Mouse (Mus musculus) 416B (cell line): Measurements from ENCODE around the gene 1700007K13Rik.
"Not testable (repeated sequence)": the region's sequence is repeated elsewhere in the genome, so short reads cannot be mapped to it uniquely, and the experiment has no call there.

Experiments used
- DNase-seq: peaks from one replicate; pipeline ENCODE4 v3.0.0; 2011; ENCODE audit warnings: low read depth

Gene 1700007K13Rik

DNA sequence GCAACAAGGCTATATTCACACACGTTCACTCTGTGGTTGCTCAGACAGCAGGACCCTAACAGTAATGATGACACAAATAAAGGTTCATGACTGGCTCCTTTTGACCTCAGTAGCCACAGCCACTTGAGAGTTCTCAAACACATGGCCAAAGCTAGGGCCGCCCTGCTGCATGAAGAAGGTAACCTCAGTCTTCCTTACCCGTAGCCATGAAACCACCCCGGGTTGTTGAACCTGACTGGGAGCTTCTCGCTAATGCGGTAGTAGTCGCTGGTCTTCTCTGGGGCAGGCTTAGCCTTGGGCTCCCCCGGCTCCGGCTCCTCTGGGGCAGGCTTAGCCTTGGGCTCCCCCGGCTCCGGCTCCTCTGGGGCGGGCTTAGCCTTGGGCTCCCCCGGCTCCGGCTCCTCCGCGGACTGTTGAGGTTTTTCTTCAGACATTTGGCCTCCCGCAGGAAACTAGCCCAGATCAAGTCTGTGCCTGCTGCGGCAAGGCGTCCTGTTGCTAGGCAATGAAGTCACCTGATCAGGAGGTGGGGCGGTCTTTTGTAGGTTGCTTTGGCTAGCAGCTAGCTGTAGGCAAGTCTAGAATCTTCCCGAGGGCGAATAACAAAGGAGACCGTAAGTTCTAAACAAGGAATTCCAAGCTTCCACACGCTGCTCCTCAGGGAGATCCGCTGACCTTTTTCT is at the start of gene 1700007K13Rik:
Gene 1700007K13Rik, minus strand, starts transcription at position 497 of the 683 bp plus-strand sequence.
- DNase-seq = peak; percentile 88

DNA sequence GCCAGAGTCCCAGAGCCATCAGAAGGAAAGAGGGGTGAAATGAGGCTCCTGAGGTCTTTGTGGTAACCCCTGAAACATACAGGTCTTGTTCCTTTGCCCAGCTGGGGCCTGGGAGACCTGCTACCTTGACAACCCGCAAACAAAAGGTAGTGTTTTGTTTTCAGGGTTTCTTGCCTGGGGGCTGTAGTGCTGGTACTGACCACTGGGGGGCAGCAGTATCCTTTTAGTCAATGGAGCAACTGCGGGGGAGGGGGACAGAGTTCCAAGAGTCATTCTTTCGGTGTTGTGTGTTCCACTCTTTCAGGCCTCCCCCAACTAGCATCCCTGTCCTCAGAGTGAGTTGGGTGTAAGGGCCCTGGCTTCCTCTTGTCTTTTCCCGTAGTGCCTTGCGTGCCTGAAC is 48.4 kb upstream of the 1700007K13Rik start:
- DNase-seq = peak; percentile 75

DNA sequence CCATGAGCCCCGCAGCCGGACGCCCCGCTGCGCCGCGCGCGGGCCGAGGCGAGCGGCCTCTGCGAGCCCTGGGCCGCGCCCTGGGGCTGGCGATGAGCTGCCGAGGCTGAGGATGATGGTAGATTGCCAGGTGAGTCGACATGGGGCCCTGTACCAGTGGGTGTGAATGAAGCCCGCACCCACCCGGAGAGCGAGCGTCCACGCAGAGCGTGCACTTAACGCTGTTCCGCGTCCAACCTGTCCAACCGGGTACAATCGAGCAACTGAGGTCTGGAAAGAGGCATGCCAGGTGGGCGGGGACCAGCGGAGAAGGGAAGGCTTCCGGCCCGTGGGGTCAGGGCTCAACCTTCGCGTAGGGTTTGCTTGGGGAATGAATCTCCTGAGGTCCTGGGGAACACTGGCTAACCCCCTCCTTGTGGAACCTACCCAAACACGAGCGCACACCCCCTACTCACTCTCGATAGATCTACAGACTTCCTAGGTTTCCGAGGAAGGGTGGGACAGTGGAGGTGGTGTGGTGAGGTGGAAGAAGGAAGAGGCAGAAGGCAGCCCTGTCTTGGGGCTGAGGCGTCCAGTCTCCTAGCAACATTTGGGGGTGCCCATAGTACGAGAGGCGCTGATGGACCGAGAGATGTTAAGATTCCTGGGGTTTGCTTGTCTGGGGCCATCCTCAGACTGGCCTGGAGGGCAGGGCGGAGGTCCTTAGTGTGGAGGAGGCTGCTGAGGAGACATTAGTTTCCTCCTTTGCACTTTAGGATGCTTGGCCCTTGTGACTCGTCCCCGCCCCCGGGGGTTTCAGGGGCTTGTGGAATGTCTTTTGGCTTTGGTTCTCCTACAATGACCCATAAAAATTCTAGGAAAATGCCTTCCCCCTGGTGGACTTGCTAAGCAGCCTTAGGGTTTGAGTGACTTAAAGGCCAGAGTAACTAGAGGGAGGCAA is 47.6 kb upstream of the 1700007K13Rik start:
- no peak for DNase-seq

DNA sequence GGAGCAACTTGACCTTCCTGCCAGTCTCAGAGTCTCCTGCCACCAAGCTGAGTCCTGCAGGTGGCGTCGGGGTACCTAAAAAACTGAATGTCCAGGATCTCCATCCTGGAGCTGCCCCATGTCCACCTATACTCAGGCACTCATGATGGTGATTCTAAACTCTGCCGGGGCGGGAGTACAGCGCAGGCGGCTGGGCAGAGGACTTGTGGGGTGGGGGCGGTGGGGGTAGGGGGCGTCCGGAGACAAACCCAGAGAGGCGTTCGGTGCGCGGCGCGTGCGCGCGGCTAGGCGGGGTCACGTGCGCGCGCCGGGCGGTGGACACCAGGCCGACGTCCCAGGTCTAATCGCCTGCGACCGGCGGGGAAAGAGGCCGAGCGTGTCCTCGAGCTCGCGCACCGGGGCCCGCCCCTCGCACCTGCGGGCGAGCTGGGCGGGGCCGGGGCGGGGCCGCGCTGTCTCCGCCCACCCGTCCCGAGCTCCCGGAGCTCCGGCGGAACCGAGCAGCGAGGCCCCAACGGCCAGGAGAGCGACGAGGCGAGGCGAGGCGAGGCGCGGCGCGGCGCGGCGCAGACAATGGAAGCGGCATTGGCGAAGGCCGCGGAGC is 46.8 kb upstream of the 1700007K13Rik start, which contains the start of gene Ralgds:
Gene Ralgds, plus strand, starts transcription at position 328 of the 604 bp plus-strand sequence.
- DNase-seq = peak; percentile 30

DNA sequence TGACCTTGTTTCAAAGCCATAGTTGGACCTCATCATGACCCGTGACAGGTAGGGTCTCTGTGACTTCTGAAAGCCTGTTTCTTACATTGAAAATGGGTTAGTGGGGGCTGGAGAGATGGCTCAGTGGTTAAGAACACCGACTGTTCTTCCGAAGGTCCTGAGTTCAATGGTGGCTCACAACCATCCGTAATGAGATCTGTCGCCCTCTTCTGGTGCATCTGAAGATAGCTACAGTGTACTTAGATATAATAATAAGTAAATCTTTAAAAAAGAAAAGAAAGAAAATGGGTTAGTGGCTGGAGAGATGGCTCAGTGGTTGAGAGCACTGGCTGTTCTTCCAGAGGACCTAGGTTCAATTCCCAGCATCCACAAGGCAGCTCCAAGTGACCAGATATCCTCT is 45.5 kb upstream of the 1700007K13Rik start:
- not testable (repeated sequence) for DNase-seq

DNA sequence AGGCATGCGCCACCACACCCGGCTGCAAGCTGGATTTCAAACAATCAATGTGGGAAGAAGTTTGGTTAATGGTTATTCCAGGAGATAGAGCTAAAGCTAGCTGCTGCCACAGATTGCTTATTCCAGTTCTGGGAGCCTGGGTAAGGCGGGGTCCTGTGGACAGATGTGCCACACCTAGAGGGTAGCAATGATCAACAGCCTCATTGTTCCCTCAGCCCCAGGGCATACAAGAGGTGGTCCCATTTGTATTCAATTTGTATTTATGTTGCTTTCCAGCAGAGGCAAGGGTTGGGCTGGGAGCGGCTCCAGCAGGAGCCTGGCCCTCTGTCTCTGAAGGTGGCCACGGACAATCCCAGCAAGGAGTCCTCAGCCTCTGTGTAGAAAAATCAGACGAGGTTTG is 40.2 kb upstream of the 1700007K13Rik start:
- no peak for DNase-seq

DNA sequence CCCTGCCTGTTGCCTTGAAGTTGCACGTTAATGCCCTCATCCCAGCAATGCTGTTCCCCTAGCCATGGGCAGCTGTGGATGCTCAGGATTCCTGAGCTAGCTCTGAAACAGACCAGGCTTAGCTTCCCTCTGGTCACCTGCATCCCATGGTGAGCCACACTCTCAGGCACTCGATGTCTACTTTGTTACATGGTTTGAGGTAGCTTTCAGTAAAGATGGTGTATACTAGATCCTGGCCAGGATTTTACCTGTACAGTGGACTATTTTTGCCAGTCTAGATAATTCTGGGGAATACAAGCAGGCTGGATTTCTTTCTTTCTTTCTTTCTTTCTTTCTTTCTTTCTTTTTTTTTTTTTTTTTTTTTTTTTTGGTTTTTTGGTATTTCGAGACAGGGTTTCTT is 39.7 kb upstream of the 1700007K13Rik start, which contains the start of gene Gm10134:
Gene Gm10134, plus strand, starts transcription at position 301 of the 400 bp plus-strand sequence.
- no peak for DNase-seq

DNA sequence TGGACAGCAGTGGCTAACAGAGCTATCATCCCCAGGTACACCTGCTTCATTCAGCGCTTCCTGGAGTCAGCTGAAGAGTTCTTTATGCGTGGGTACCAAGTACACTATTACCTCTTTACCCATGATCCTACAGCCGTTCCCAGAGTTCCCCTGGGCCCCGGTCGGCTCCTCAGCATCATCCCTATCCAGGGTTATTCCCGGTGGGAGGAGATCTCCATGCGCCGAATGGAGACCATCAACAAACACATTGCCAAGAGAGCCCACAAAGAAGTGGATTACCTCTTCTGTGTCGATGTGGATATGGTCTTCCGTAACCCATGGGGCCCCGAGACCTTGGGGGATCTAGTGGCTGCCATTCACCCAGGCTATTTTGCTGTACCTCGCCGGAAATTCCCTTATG is 38.5 kb upstream of the 1700007K13Rik start:
- no peak for DNase-seq

DNA sequence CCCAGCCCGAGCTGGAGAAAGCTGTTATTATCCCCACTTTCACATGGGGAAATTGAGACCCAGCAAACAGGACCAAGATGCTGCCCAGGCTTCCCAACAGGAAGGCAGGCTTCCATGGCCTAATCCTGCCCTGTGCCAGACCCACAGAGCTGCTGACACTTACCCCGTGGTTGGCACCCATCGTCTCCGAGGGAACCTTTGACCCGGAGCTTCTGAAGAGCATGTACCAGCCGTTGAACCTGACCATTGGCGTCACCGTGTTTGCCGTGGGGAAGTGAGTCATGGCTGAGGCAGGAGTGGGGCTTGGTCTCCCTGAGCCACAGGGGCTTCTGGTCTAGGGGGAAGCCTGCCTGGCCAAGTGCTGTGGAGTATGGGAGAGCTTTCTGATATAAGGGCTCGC is 36.9 kb upstream of the 1700007K13Rik start:
- DNase-seq = no peak

DNA sequence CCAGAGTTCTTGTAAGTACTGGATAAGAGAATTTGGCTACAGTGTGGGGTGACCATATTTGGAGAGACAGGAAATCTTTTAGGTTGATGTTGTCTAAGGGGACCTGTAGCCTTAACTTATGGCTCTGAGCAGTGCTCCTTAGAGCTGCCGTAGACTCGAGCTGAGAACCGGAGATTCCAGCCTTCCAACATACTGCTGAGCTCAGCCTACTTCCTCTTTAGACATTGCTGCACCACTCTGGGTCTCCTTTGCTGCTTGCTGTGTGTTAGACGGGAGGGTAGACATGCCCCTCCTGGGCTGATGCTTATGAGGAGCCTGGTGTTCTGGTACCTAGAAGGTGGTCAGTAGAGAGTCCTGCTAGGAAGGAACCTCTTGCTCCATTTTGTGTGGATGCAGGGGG is 32.3 kb upstream of the 1700007K13Rik start:
- no peak for DNase-seq

DNA sequence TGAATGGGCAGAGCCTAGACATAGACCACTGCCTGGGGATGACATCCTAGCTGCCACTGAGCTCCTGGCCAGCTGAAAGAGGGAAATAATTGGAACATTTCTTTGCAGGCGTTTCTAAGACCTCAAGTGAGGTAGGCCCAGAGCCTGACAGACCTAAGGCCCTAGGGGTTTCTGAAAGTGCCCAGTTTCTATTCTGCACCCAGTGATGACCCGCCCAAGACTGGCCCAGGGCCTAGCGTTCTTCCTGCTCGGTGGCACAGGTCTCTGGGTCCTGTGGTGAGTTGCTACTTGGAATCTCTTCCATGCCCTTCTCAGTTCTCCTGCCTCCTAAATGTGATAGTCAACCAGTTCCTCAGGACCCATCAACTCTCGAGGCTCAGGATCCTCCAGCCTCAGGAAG is 31.4 kb upstream of the 1700007K13Rik start:
- no peak for DNase-seq

DNA sequence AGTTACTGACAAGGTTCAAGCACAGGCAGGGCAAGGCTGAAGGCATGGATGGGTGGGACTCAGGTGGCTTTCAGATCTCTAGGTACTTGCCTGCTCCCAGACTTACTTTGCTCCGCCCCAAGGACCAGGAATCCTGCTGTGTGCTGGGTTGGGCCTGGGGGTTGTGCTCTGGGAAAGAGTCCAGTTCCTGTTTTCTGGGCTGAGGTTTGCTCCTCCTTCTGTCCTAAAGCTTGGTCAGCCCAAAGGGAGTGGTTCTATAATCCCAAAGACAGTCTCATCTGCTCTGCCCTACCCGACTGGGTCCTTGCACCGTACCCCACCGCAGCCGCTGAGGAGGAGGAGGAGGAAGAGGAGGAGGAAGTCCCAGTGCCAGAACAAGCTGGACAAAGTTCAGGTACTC is 30.5 kb upstream of the 1700007K13Rik start, which contains the start of gene Gbgt1:
Gene Gbgt1, plus strand, starts transcription at position 221 of the 400 bp plus-strand sequence.
- no peak for DNase-seq

DNA sequence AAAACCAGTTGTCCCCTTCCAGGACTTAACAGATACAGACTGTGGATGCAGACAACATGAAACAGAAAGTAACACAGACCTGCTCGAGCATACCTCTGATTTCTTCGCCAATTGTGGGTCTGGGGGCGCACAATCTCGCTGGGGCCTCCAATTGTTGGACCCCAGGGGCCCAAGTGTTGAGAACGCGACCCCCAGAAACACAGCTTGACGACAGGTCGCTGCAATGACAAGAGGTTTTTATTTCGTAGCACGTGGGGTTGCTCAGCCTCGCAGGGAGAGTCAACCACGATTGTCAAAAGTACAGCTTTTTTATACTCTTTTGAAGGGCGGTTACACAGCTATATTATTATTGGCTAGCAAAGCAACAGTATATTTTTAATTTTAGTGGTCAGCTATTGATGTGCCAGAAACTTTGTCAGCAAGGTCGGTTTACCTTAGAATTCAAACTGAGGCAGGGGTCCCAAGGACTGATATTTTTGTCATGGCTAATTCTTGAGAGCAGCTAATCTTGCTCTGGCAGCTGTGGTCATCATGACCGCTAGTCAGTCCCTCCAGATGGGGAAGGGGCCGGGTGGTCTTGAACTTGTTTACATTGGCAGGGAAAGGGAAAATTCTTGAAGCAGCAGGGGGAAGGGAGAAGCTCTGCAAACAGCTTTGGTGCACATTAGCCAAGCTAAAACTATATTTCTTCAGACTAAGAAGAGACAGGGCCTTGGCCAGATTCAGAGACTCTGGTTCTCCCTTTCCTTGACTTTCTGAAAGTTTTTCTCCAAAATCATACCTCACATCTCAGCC is 29.9 kb upstream of the 1700007K13Rik start:
- no peak for DNase-seq

DNA sequence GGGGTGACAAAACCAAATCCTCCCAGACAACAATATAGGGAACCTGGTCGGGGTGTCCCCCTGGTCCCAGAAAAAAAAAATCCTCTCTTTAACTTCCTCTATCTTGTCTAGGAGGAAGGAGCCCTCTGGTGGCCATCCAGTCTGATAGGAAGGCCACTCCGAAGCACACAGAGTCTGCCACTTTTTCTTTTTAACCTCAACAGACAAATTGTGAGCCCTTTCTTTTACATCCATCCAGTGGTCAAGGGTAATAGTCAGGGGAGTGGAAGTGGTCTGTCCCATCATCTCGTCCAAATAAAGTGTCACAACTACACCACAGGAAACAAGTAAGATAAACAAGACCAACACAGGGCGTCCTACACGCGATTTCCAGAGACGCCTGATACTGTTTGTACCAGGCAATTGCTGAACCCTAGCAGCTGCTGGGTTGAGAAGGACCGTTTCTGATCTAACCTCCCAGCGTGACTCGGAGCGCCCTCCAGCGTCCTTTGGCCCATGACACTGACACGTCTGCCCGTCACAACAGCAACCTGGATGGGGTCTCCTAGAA is 29.1 kb upstream of the 1700007K13Rik start:
- peak; percentile 82 for DNase-seq

DNA sequence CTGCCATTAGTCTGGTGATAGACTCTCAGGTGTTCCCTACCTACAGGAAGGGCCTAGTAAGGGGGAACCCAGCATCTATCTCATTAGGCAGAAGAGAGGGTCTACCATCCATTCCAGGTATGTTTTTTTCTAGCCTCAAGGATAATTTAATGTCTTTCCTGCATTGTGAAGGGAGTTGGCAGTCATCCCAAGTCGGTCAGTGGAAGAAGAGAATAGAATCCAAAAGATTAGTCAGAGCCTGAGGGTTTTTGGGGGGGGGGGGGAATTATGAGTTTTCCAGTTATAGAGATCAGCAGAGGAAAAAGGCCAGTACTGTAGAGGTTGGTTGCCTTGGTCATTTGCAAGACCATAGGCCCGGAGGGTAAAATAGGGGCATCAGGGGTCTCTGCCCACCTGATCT is 28.4 kb upstream of the 1700007K13Rik start:
- DNase-seq = no peak

DNA sequence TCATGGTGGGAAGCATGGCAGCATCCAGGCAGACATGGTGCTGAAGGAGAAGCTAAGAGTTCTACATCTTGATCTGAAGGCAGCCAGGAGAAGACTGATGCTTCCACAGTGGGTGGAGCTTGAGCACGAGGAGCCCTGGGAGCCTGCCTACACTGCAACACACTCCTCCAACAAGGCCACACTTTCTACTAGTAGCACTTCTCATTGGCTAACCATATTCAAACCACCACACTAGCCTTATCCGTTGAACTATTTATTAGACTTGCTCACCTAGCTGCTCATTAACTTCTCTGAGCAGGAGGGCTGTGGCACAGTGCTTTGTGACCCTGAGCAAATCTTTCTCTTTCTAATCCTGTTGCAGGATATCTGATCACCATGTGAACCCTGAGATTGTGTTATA is 17.7 kb upstream of the 1700007K13Rik start:
- DNase-seq = no peak

DNA sequence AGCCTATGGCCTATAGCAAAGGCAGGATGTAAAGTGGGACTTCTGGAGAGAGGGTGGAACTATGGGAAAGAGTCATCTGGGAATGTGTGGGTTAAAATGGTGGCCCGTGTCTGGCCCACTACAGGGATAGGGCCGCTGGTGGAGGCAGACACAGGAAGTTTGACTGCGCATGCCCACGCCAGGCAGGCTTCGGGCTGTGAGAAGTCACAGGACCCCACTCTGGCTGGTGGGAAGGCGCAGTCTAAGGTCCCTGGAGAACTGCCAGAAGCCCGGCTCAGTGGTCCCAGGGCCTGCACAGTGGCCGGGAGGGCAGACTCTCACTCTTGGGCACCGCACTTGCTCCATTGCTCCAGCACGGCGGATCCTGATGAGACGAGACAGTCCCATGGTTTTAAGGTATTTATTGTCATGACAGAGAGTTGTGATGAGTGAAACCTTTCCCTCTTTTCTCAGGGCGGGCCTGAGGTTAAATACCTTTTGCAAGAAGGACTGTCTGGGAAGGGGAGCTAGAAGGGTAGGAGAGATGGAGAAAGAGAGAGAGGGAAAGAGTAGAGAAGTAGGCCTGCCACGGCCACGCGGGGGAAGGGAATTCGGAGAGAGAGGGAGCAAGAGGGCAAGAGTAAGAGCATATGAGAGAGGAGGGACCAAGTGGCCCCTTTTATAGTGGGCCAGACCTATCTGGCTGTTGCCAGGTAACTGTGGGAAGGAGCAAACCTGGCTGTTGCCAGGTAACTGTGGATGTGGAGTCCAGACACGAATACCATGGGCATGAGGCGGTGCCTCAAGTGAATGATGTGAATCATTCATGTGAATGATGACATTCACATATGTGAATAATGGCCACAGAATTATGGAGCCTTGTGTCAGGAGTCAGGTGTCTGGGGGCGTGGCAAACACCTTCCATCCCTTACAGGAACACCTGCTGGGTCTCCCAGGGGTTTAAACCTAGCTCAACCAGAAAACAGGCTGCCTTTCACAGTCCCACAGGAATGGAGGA is 13.4 kb upstream of the 1700007K13Rik start:
- no peak for DNase-seq

DNA sequence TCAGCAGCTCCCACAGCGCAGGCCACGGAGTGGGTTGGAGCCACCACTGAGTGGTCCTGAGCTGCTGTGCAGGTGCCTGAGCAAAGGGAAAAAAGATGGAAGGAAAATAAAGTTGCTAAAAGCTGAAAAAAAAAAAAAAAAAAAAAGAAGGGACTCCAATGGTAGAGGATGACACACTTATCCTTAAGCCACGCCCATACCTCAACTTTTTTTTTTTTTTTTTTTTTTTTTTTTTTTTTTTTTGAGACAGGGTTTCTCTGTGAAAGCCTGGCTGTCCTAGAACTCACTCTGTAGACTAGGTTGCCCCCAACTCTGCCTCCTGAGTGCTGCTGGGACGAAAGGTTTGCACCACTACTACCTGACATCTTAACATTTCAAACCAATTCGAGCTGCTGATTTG is 11.9 kb upstream of the 1700007K13Rik start:
- DNase-seq = not testable (repeated sequence)

DNA sequence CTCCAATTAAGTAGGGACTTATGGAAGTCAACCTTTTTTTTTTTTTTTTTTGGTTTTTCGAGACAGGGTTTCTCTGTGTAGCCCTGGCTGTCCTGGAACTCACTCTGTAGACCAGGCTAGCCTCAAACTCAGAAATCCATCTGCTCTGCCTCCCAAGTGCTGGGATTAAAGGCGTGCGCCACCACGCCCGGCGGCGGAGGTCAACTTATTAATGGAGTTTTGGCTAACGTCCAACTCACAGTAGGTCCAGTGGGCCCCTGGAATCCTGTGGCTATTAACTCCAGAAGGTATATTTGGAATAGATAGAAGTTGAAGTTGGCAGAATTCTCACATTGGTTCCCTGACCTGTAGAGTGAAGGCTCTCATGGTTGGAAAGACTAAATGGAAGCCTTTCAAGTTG is 5.9 kb upstream of the 1700007K13Rik start:
- not testable (repeated sequence) for DNase-seq

DNA sequence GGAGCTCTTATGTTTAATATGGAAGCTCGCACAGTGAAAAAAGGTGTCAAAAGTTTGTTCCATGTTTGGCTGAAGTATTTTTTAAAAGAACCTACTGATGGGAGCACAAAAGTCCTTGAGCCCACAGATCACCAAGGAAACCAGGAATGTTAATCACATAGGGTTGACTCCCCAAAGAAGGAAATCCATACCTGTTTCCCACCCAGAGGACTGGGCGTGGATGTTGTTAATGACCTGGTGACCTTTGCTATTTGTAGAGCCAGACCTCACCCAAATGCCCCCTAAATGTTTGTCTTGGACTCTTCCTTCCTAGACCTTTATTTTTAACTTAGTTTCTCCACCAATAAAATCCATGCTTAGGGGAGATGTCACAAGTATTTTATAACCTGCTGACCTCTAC is 4.5 kb upstream of the 1700007K13Rik start:
- no peak for DNase-seq
